Mouse (Mus musculus) heart, embryonic 11.5 days (tissue): Measurements from ENCODE around the gene Hmgb1. TPM values are rescaled to one million over a fixed set of nuclear protein-coding genes. Genes with fewer than 3 reads are reported as not detected.

ENCODE experiments used
- ATAC-seq: fragments of 200-750 bp; cut with Nextera tagmentation; replicated peaks from 2 replicates; pipeline ENCODE4 v1.8.0; 2017; ENCODE audit warnings: moderate library complexity; ENCODE audit not compliant: insufficient number of reproducible peaks, low FRiP score, low TSS enrichment
- H3K27ac ChIP-seq: fragments of 300-500 bp; sonication (generic); 2 replicates; pipeline ENCODE4 v1.5.1; 2014; ENCODE audit warnings: mild to moderate bottlenecking, low read depth, low read length
- H3K27me3 ChIP-seq: fragments of 300-500 bp; sonication (generic); 2 replicates; pipeline ENCODE4 v1.6.1; 2014; ENCODE audit warnings: mild to moderate bottlenecking, low read length, mixed read lengths; ENCODE audit not compliant: control insufficient read depth, insufficient read depth
- H3K36me3 ChIP-seq: fragments of 300-500 bp; sonication (generic); 2 replicates; pipeline ENCODE4 v1.6.1; 2014; ENCODE audit warnings: mild to moderate bottlenecking, low read length, moderate library complexity, mixed read lengths; ENCODE audit not compliant: control insufficient read depth, insufficient read depth
- H3K4me1 ChIP-seq: fragments of 300-500 bp; sonication (generic); 2 replicates; pipeline ENCODE4 v1.6.1; 2014; ENCODE audit warnings: low read length; ENCODE audit not compliant: control insufficient read depth, insufficient read depth
- H3K4me2 ChIP-seq: fragments of 300-500 bp; sonication (generic); 2 replicates; pipeline ENCODE4 v1.6.1; 2014; ENCODE audit warnings: mild to moderate bottlenecking, moderate library complexity
- H3K4me3 ChIP-seq: fragments of 300-500 bp; sonication (generic); 2 replicates; pipeline ENCODE4 v1.5.1; 2014; ENCODE audit warnings: low read depth, low read length
- H3K9ac ChIP-seq: fragments of 300-500 bp; sonication (generic); 2 replicates; pipeline ENCODE4 v1.6.1; 2014; ENCODE audit warnings: mild to moderate bottlenecking, low read depth, low read length, moderate library complexity
- H3K9me3 ChIP-seq: fragments of 300-500 bp; sonication (generic); replicated peaks from 2 replicates; pipeline ENCODE4 v1.6.1; 2016; ENCODE audit warnings: low read length; ENCODE audit not compliant: control insufficient read depth
- WGBS: fragments of 180-500 bp; shearing (Covaris S2); extraction: QIAGEN DNeasy Blood & Tissue Kit; methylation state at CpG from one replicate; pipeline ENCODE4 v1.1.7; 2014; ENCODE audit not compliant: insufficient replicate concordance; 5-methylcytosine and 5-hydroxymethylcytosine counted together
- polyA plus RNA-seq: library from polyadenylated mRNA; unstranded; fragments of >200 nt; fragmentation: Nextera tagmentation; extraction: Ambion mirVana; gene quantifications from 2 replicates; pipeline ENCODE4 v1.2.1, GENCODE M21; 2014

The Hmgb1 gene
- polyA plus RNA-seq, 1 experiment from 2014 or later: 1,031 TPM

- ATAC-seq: no peak
- Histone ChIP-seq H3K4me3 (no peak overlapping the region), H3K4me1 (peaks cover 4% of the 10 kb centered on the region; the same call in 1 of the 2 replicates)
These were observed 134.9 kb downstream of the Hmgb1 start for GRCm38 (mm10) chr5:149049435-149049834.

GRCm38 (mm10) chr5:149048961-149049360 is 135.3 kb downstream of the Hmgb1 start:
- H3K4me1 ChIP-seq: peaks cover 4% of the 10 kb centered on the region; the same call in 1 of the 2 replicates

More at GRCm38 (mm10) chr5:149049435-149049834, 134.9 kb downstream of the Hmgb1 start:
- H3K27ac ChIP-seq: no peak overlapping the region
- H3K9me3 ChIP-seq: no peaks in the 10 kb centered on the region
- no peak overlapping the region for H3K9ac ChIP-seq
- H3K36me3 ChIP-seq: peaks cover 17% of the 10 kb centered on the region
- 87% methylated on average over 3 of the region's 3 CpGs for WGBS
- no peak overlapping the region; the same call in 1 of the 2 replicates for H3K4me2 ChIP-seq
- H3K27me3 ChIP-seq: no peaks in the 10 kb centered on the region

DNA sequence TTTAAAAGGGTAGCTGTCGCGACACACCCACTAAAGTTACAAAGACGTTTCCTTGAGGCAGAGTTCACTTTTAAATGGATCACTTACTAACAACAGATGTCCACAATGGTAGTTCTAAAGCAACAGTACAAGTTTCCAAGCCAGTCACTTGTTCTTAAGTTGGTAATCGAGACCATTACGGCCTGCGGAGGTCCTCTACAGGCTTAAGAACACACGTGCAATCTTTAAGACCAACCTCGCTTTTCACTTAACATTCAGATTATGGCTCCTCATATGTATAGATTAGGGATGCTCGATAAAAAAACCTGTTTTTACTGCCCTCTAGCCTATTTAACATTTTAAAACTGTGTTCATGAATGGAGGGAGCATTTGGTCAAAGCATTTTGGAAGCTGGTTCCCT is 137.6 kb downstream of the Hmgb1 start:
- no peaks in the 10 kb centered on the region for H3K27me3 ChIP-seq
- WGBS: 86% methylated on average over 9 of the region's 9 CpGs
- no peaks in the 10 kb centered on the region for H3K9me3 ChIP-seq
- H3K4me3 ChIP-seq: no peak overlapping the region
- no peak overlapping the region for H3K4me2 ChIP-seq
- H3K9ac ChIP-seq: no peak overlapping the region
- no peak for ATAC-seq
- peaks cover 4% of the 10 kb centered on the region; the same call in 1 of the 2 replicates for H3K4me1 ChIP-seq
- peaks cover 17% of the 10 kb centered on the region for H3K36me3 ChIP-seq
- no peak overlapping the region for H3K27ac ChIP-seq

More at GRCm38 (mm10) chr5:149048961-149049360, 135.3 kb downstream of the Hmgb1 start:
- Histone ChIP-seq H3K27ac (no peak overlapping the region), H3K36me3 (peaks cover 17% of the 10 kb centered on the region), H3K4me3 (no peak overlapping the region), H3K4me2 (no peak overlapping the region), H3K9me3 (no peaks in the 10 kb centered on the region), H3K27me3 (no peaks in the 10 kb centered on the region), H3K9ac (no peak overlapping the region)
- no peak for ATAC-seq
- 85% methylated on average over 1 of the region's 1 CpGs for WGBS

DNA sequence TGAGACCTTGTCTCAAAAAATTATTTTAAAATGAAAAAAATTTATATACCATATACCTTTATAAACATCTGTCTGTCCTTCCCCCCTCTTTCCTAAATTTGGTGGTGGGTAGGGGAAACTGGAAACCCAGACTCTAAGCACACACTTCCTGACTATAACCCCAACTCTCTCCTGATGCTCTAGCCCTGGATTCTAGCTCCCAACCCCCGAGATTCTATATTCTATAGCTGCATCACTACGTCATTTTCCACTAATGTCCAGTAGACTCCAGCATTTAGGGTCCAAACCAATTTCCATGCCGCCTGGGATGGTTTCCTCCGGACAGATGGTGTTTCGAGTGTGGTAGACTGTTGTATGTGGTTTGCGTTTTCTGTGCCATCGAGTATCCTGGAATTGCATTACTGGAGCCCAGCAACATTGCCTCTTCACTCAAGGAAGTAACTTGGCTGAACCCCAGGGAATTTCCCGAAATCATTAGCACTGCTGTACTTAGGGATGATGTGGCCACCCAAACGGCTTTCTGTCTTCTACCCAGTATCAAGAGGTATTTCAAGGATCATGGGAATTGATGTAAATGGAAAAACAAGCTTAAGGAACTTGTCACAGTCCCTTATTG is 138.7 kb downstream of the Hmgb1 start:
- no peak overlapping the region for H3K9ac ChIP-seq
- H3K4me1 ChIP-seq: peaks cover 4% of the 10 kb centered on the region; the same call in 1 of the 2 replicates
- 91% methylated on average over 9 of the region's 9 CpGs for WGBS
- peaks cover 17% of the 10 kb centered on the region for H3K36me3 ChIP-seq
- no peaks in the 10 kb centered on the region for H3K27me3 ChIP-seq
- no peaks in the 10 kb centered on the region for H3K9me3 ChIP-seq
- H3K4me3 ChIP-seq: no peak overlapping the region
- no peak for ATAC-seq
- H3K4me2 ChIP-seq: no peak overlapping the region
- no peak overlapping the region for H3K27ac ChIP-seq

GRCm38 (mm10) chr5:149045054-149045453 is 139.2 kb downstream of the Hmgb1 start:
- WGBS: 83% methylated on average over 7 of the region's 7 CpGs
- no peak for ATAC-seq
- H3K4me1 ChIP-seq: no peaks in the 10 kb centered on the region

DNA sequence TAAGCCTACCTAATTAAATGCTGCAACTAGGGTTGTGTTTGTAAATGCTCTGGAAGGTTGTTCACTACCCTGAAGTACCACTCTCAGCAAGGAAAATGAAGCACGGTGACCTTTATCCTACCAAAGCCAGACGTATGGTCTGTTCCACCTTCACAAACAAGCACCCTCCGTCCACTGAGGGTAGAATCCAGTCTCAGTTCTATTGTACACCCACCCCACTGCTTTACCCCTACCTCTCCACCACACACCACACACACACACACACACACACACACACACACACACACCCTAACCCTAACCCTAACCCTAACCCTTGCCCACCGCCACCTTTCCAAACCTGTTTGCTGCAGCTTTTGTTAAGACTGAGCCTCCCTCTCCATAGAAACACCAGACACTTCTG is 140.2 kb downstream of the Hmgb1 start:
- no peak overlapping the region for H3K4me2 ChIP-seq

More at GRCm38 (mm10) chr5:149045054-149045453, 139.2 kb downstream of the Hmgb1 start:
- no peak overlapping the region for H3K9ac ChIP-seq
- H3K9me3 ChIP-seq: peaks cover 2% of the 10 kb centered on the region; the same call in 1 of the 2 replicates
- no peaks in the 10 kb centered on the region for H3K27me3 ChIP-seq
- H3K36me3 ChIP-seq: peaks cover 17% of the 10 kb centered on the region
- no peak overlapping the region for H3K4me2 ChIP-seq
- H3K27ac ChIP-seq: no peak overlapping the region
- no peak overlapping the region for H3K4me3 ChIP-seq

DNA sequence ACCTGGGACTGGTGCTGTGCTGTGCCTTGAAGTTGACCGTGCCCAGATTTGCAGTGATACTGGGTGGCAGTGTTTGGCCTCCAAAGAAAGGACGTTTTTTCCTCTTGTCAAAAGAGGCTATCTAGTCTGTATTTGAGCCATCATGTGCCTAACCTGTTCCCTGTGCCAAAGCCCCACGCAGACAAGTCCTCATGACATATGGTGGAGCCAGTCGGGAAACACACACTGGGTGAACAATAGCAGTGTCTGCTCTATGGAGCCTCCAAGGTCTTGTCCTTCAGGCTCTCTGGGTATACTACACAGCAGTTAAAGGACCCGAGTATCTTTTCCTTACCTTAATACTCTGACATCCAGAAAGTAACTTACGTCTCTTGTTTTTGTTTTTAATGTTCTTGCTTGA is 141.0 kb downstream of the Hmgb1 start:
- H3K9ac ChIP-seq: no peak overlapping the region
- H3K4me2 ChIP-seq: no peak overlapping the region
- H3K27me3 ChIP-seq: no peaks in the 10 kb centered on the region
- H3K4me3 ChIP-seq: no peak overlapping the region
- 82% methylated on average over 6 of the region's 6 CpGs for WGBS
- peaks cover 12% of the 10 kb centered on the region for H3K36me3 ChIP-seq
- H3K4me1 ChIP-seq: no peaks in the 10 kb centered on the region
- no peak for ATAC-seq
- H3K9me3 ChIP-seq: peaks cover 5% of the 10 kb centered on the region
- H3K27ac ChIP-seq: no peak overlapping the region

More for the DNA sequence above, 140.2 kb downstream of the Hmgb1 start:
- peaks cover 15% of the 10 kb centered on the region for H3K36me3 ChIP-seq
- ATAC-seq: no peak
- no peak overlapping the region for H3K9ac ChIP-seq
- no peak overlapping the region for H3K27ac ChIP-seq
- H3K4me3 ChIP-seq: no peak overlapping the region
- no peaks in the 10 kb centered on the region for H3K27me3 ChIP-seq
- no peaks in the 10 kb centered on the region for H3K4me1 ChIP-seq
- WGBS: 85% methylated on average over 4 of the region's 4 CpGs
- H3K9me3 ChIP-seq: peaks cover 5% of the 10 kb centered on the region

- H3K9ac ChIP-seq: no peak overlapping the region
- H3K4me1 ChIP-seq: no peaks in the 10 kb centered on the region
- H3K4me2 ChIP-seq: no peak overlapping the region
- H3K27me3 ChIP-seq: no peaks in the 10 kb centered on the region
- H3K9me3 ChIP-seq: peaks cover 11% of the 10 kb centered on the region
- H3K4me3 ChIP-seq: no peak overlapping the region
- H3K36me3 ChIP-seq: no peaks in the 10 kb centered on the region
- no peak for ATAC-seq
- no peak overlapping the region for H3K27ac ChIP-seq
- WGBS: 87% methylated on average over 5 of the region's 5 CpGs
These were observed 144.5 kb downstream of the Hmgb1 start for GRCm38 (mm10) chr5:149039825-149040224.

- 34% methylated on average over 10 of the region's 10 CpGs for WGBS
- ATAC-seq: no peak
These were observed 146.6 kb downstream of the Hmgb1 start for GRCm38 (mm10) chr5:149037729-149038128.

More at GRCm38 (mm10) chr5:149037729-149038128, 146.6 kb downstream of the Hmgb1 start:
- H3K4me3 ChIP-seq: no peak overlapping the region
- no peak overlapping the region for H3K4me2 ChIP-seq
- no peaks in the 10 kb centered on the region for H3K4me1 ChIP-seq
- no peaks in the 10 kb centered on the region for H3K27me3 ChIP-seq
- peaks cover 11% of the 10 kb centered on the region for H3K9me3 ChIP-seq
- no peak overlapping the region for H3K9ac ChIP-seq
- no peak overlapping the region for H3K27ac ChIP-seq
- H3K36me3 ChIP-seq: no peaks in the 10 kb centered on the region
